In genomic region chr7:83032025-83032424, GRCm38 (mm10) we compare ENCODE assay signal across 12 mouse cellular contexts.
DNase-seq lines count a peak whose midpoint lies in the region.
"Had no signal": no experiment of that assay in that cellular context is flagged by ENCODE, and none has a peak within 500 bp of the region (broad histone marks: within the 10 kb centered on the region; RNA-seq: fewer than 3 reads in every experiment).

No protein-coding gene starts in this region.

- DNase-seq in cerebellum, postnatal 10 days = peak; percentile 34 to 36
- DNase-seq in cerebellum, adult 9-11 months = no peak
- DNase-seq in kidney, postnatal 10 days = peak; percentile 33
- DNase-seq in kidney, adult 11 months = no peak
- DNase-seq in testis, postnatal 10 days (ENCODE audit: low spot score) = peak; percentile 47
- DNase-seq in testis, postnatal 14 days (ENCODE audit: low spot score) = no peak
- no peak for DNase-seq in right cerebral cortex, adult 18-20 months
- no peak for DNase-seq in urinary bladder, postnatal 10 days (ENCODE audit: low spot score)
- DNase-seq: adrenal gland, postnatal 25 days; heart, adult 11 months; lung, postnatal 10 days; thymus, postnatal 36 days had no signal

Comparison
In these comparisons a context has a peak if more than half of its experiments do, and no peak if none do; other contexts are left out.
1. DNase-seq: peak in cerebellum, postnatal 10 days (2 of 2), kidney, postnatal 10 days (single experiment) and testis, postnatal 10 days (single experiment); none in cerebellum, adult 9-11 months (single experiment), kidney, adult 11 months (single experiment), testis, postnatal 14 days (single experiment), right cerebral cortex, adult 18-20 months (single experiment) and urinary bladder, postnatal 10 days (single experiment).